Mouse (Mus musculus) stomach, embryonic 16.5 days (tissue): ENCODE data around the gene Tpcn2. TPM values are rescaled to one million over a fixed set of nuclear protein-coding genes. Genes with fewer than 3 reads are reported as not detected.

ENCODE experiments used
- ATAC-seq: fragments of 200-750 bp; cut with Nextera tagmentation; 2 replicates; pipeline ENCODE4 v1.8.0; 2017; ENCODE audit warnings: moderate number of reproducible peaks, moderate TSS enrichment; ENCODE audit not compliant: insufficient read depth, low FRiP score
- H3K27ac ChIP-seq: fragments of 300-500 bp; sonication (generic); 2 replicates; pipeline ENCODE4 v1.5.1; 2014; ENCODE audit warnings: low read length
- H3K27me3 ChIP-seq: fragments of 300-500 bp; sonication (generic); 2 replicates; pipeline ENCODE4 v1.6.1; 2014; ENCODE audit warnings: low read length, control low read depth, mixed read lengths; ENCODE audit not compliant: control insufficient read depth, insufficient read depth
- H3K36me3 ChIP-seq: fragments of 300-500 bp; sonication (generic); 2 replicates; pipeline ENCODE4 v1.6.1; 2014; ENCODE audit warnings: low read length; ENCODE audit not compliant: control insufficient read depth, insufficient read depth
- H3K4me1 ChIP-seq: fragments of 300-500 bp; sonication (generic); 2 replicates; pipeline ENCODE4 v1.6.1; 2014; ENCODE audit warnings: low read length, control low read depth, mixed read lengths; ENCODE audit not compliant: control insufficient read depth, insufficient read depth
- H3K4me2 ChIP-seq: fragments of 300-500 bp; sonication (generic); 2 replicates; pipeline ENCODE4 v1.6.1; 2014; ENCODE audit warnings: low read depth, low read length, mixed read lengths
- H3K4me3 ChIP-seq: fragments of 300-500 bp; sonication (generic); replicated peaks from 2 replicates; pipeline ENCODE4 v1.5.1; 2014; ENCODE audit warnings: mild to moderate bottlenecking, low read length
- H3K9ac ChIP-seq: fragments of 300-500 bp; sonication (generic); 2 replicates; pipeline ENCODE4 v1.6.1; 2014; ENCODE audit warnings: low read length
- H3K9me3 ChIP-seq: fragments of 300-500 bp; sonication (generic); replicated peaks from 2 replicates; pipeline ENCODE4 v1.6.1; 2016; ENCODE audit warnings: low read length, control low read depth; ENCODE audit not compliant: control insufficient read depth
- WGBS: fragments of 180-500 bp; shearing (Covaris S2); extraction: QIAGEN DNeasy Blood & Tissue Kit; methylation state at CpG from one replicate; pipeline ENCODE4 v1.1.7; 2014; 5-methylcytosine and 5-hydroxymethylcytosine counted together
- polyA plus RNA-seq: library from polyadenylated mRNA; unstranded; fragments of >200 nt; fragmentation: Nextera tagmentation; extraction: Ambion mirVana; gene quantifications from 2 replicates; pipeline ENCODE4 v1.2.1, GENCODE M21; 2015

Tpcn2 gene
- polyA plus RNA-seq, 1 experiment from 2014 or later, result 9.7 TPM

- Histone ChIP-seq H3K27me3 (no peaks in the 10 kb centered on the region), H3K36me3 (no peaks in the 10 kb centered on the region), H3K4me1 (peaks cover 19% of the 10 kb centered on the region), H3K4me2 (no peak overlapping the region), H3K4me3 (no peak overlapping the region), H3K9me3 (no peaks in the 10 kb centered on the region), H3K9ac (peak overlapping the region; percentile 35; the same call in 1 of the 2 replicates), H3K27ac (peak overlapping the region; percentile 91)
- 49% methylated on average over 2 of the region's 2 CpGs for WGBS
- no peak for ATAC-seq
Measured at GRCm38 (mm10) chr7:145221346-145221745, 62.5 kb downstream of the Tpcn2 start.

DNA sequence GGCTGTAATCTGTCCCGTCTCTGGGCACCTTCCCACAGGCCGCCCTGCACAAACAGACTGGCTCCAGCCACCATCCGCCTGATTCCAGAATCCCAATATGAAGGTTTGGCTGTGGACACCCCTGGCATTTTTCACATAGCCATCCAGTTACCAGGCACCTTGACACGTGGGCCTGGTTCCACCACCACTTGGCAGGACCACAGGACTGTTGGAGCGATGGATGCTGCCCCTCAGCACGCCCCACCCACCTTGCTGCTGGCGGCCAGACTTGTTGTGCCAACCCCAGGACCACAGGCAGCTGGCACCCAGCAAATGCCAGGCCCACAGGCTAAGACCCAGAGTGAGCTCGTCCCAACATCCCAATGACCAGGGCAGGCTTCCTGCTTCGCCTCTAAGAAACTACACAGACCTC, 64.4 kb downstream of the Tpcn2 start:
- H3K4me1 ChIP-seq, result peaks cover 19% of the 10 kb centered on the region
- H3K4me3 ChIP-seq, result no peak overlapping the region
- H3K27me3 ChIP-seq, result no peaks in the 10 kb centered on the region
- no peak overlapping the region for H3K4me2 ChIP-seq
- no peak overlapping the region for H3K27ac ChIP-seq
- H3K36me3 ChIP-seq, result no peaks in the 10 kb centered on the region
- 80% methylated on average over 9 of the region's 9 CpGs for WGBS
- H3K9me3 ChIP-seq, result no peaks in the 10 kb centered on the region
- no peak overlapping the region for H3K9ac ChIP-seq
- no peak for ATAC-seq

GRCm38 (mm10) chr7:145216591-145216990, 67.2 kb downstream of the Tpcn2 start:
- no peak overlapping the region for H3K4me2 ChIP-seq
- H3K4me1 ChIP-seq, result peaks cover 9% of the 10 kb centered on the region
- no peaks in the 10 kb centered on the region for H3K36me3 ChIP-seq
- peak; percentile 23; the same call in 1 of the 2 replicates for ATAC-seq
- no peak overlapping the region for H3K27ac ChIP-seq
- H3K4me3 ChIP-seq, result no peak overlapping the region
- H3K9ac ChIP-seq, result no peak overlapping the region; the same call in 1 of the 2 replicates
- 27% methylated on average over 1 of the region's 1 CpGs for WGBS
- no peaks in the 10 kb centered on the region for H3K9me3 ChIP-seq
- H3K27me3 ChIP-seq, result no peaks in the 10 kb centered on the region

GRCm38 (mm10) chr7:145215476-145215875, 68.3 kb downstream of the Tpcn2 start:
- no peak for ATAC-seq
- peaks cover 6% of the 10 kb centered on the region for H3K4me1 ChIP-seq
- H3K9me3 ChIP-seq, result no peaks in the 10 kb centered on the region
- H3K9ac ChIP-seq, result no peak overlapping the region
- whole genome bisulfite sequencing, result 84% methylated on average over 4 of the region's 4 CpGs
- no peaks in the 10 kb centered on the region for H3K27me3 ChIP-seq
- H3K36me3 ChIP-seq, result no peaks in the 10 kb centered on the region
- H3K4me2 ChIP-seq, result no peak overlapping the region
- no peak overlapping the region for H3K27ac ChIP-seq
- no peak overlapping the region for H3K4me3 ChIP-seq

GRCm38 (mm10) chr7:145211680-145212659, 71.8 kb downstream of the Tpcn2 start:
- Histone ChIP-seq H3K4me3 (no peak overlapping the region), H3K4me1 (peaks cover 9% of the 10 kb centered on the region), H3K4me2 (no peak overlapping the region), H3K36me3 (no peaks in the 10 kb centered on the region), H3K27me3 (no peaks in the 10 kb centered on the region), H3K9ac (peak overlapping the region; percentile 60; the same call in 1 of the 2 replicates), H3K9me3 (no peaks in the 10 kb centered on the region), H3K27ac (peak overlapping the region; percentile 52; the same call in 1 of the 2 replicates)
- 25% methylated on average over 14 of the region's 14 CpGs for WGBS
- 0 out of 2 replicates have a peak, but pooled peaks have one; percentile 35 for ATAC-seq

DNA sequence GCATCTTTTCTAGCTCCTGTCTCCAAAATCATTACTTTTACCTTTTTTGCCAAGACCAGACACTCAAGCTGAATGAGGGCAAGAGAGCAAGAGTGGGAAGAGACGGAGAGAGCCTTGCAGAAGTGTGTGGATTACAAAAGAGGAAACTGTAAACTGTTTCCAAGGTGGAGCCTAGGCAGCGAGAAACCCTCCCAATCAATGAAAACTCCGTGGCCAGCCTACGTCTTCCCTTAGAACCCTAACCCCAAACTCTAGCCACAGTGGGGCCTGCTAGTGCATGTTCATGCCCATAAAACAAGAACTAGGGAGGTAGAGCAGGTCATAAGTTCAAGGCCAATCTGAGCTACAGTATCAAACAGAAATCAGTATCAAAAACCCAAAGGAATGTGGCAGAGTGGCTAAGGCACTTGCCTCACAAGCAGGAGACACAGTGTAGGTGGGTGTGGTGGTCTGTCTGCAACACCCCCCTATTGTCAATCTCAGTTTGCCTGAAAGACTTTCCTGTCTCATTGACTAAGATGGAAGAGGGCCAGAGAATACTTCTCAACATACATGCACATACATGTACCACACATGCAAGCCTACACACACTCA, 73.2 kb downstream of the Tpcn2 start:
- H3K9ac ChIP-seq, result no peak overlapping the region
- H3K4me2 ChIP-seq, result no peak overlapping the region
- no peaks in the 10 kb centered on the region for H3K9me3 ChIP-seq
- H3K27ac ChIP-seq, result no peak overlapping the region
- 71% methylated on average over 4 of the region's 4 CpGs for WGBS
- H3K27me3 ChIP-seq, result no peaks in the 10 kb centered on the region
- no peaks in the 10 kb centered on the region for H3K36me3 ChIP-seq
- ATAC-seq, result no peak
- H3K4me1 ChIP-seq, result peaks cover 22% of the 10 kb centered on the region
- no peak overlapping the region for H3K4me3 ChIP-seq

DNA sequence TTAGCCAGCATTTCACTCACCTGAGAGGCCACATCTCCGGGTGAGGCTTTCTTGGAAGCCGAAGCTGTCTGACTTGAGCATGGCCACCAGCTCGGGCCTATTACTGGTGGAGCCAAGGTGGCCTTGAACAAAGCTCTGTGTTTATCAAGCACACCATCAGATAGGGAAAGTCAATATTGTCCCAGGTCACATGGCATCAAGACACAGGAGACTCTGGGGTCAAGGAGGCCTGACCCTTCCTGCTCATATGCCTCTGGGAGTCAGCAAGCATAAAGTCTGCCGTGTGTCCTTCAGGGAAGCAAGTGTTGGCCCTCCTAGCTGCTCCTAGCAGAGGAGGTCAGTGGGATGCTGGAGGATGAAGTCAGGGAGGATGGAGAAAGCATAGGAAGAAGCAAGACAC, 75.8 kb downstream of the Tpcn2 start, which contains the start of gene 1810010D01Rik:
Gene 1810010D01Rik (minus strand): TSS at position 114 of the 400 bp plus-strand sequence.
- ATAC-seq, result no peak
- WGBS, result 69% methylated on average over 4 of the region's 4 CpGs
- H3K36me3 ChIP-seq, result no peaks in the 10 kb centered on the region
- no peak within 1 kb of the TSS for H3K4me3 ChIP-seq
- H3K27me3 ChIP-seq, result no peaks in the 10 kb centered on the region
- no peaks in the 10 kb centered on the region for H3K9me3 ChIP-seq
- peaks cover 22% of the 10 kb centered on the region for H3K4me1 ChIP-seq
- peak within 1 kb of the TSS; percentile 80; the same call in 1 of the 2 replicates for H3K9ac ChIP-seq
- peak within 1 kb of the TSS; percentile 89 for H3K27ac ChIP-seq
- no peak within 1 kb of the TSS for H3K4me2 ChIP-seq

GRCm38 (mm10) chr7:145206801-145207200, 77.0 kb downstream of the Tpcn2 start:
- Histone ChIP-seq H3K36me3 (no peaks in the 10 kb centered on the region), H3K4me2 (peak overlapping the region; percentile 49), H3K9ac (peak overlapping the region; percentile 80), H3K4me3 (no peak overlapping the region), H3K9me3 (no peaks in the 10 kb centered on the region), H3K27ac (peak overlapping the region; percentile 89), H3K4me1 (peaks cover 20% of the 10 kb centered on the region), H3K27me3 (no peaks in the 10 kb centered on the region)
- WGBS, result 77% methylated on average over 6 of the region's 6 CpGs
- no peak for ATAC-seq
